Mouse (Mus musculus) hindbrain, embryonic 10.5 days (tissue): ENCODE results near the gene Smok2a. TPM values are rescaled to one million over a fixed set of nuclear protein-coding genes. Genes with fewer than 3 reads are reported as not detected.
"Not testable (repeated sequence)": the region's sequence is repeated elsewhere in the genome, so short reads cannot be mapped to it uniquely, and the experiment has no call there.

ENCODE experiments used
- DNase-seq: peaks from one replicate; pipeline ENCODE4 v3.0.0-alpha.2; 2017; ENCODE audit warnings: low spot score
- H3K27ac ChIP-seq: fragments of 300-500 bp; sonication (generic); 2 replicates; pipeline ENCODE4 v1.5.1; 2016; ENCODE audit warnings: mild to moderate bottlenecking, moderate library complexity
- H3K27me3 ChIP-seq: fragments of 300-500 bp; sonication (generic); 2 replicates; pipeline ENCODE4 v1.6.1; 2016; ENCODE audit warnings: mild to moderate bottlenecking; ENCODE audit not compliant: poor library complexity, insufficient read depth, severe bottlenecking
- H3K36me3 ChIP-seq: fragments of 300-500 bp; sonication (generic); 2 replicates; pipeline ENCODE4 v1.6.1; 2016; ENCODE audit warnings: mild to moderate bottlenecking, moderate library complexity
- H3K4me1 ChIP-seq: fragments of 300-500 bp; sonication (generic); replicated peaks from 2 replicates; pipeline ENCODE4 v1.6.1; 2016; ENCODE audit warnings: mild to moderate bottlenecking
- H3K4me3 ChIP-seq: fragments of 300-500 bp; sonication (generic); 2 replicates; pipeline ENCODE4 v1.5.1; 2016; ENCODE audit warnings: mild to moderate bottlenecking, moderate library complexity
- H3K9me3 ChIP-seq: fragments of 300-500 bp; sonication (generic); 2 replicates; pipeline ENCODE4 v1.6.1; 2016; ENCODE audit warnings: mild to moderate bottlenecking, moderate library complexity
- WGBS: fragments of 180-500 bp; shearing (Covaris S2); methylation state at CpG from one replicate; pipeline ENCODE4 v1.1.7; 2016; 5-methylcytosine and 5-hydroxymethylcytosine counted together
- polyA plus RNA-seq: library from polyadenylated mRNA; unstranded; fragments of >200 nt; fragmentation: Nextera tagmentation; extraction: Ambion mirVana; gene quantifications from 2 replicates; pipeline ENCODE4 v1.2.1, GENCODE M21; 2016

The Smok2a gene
- polyA plus RNA-seq, 1 experiment from 2014 or later = not detected

DNA sequence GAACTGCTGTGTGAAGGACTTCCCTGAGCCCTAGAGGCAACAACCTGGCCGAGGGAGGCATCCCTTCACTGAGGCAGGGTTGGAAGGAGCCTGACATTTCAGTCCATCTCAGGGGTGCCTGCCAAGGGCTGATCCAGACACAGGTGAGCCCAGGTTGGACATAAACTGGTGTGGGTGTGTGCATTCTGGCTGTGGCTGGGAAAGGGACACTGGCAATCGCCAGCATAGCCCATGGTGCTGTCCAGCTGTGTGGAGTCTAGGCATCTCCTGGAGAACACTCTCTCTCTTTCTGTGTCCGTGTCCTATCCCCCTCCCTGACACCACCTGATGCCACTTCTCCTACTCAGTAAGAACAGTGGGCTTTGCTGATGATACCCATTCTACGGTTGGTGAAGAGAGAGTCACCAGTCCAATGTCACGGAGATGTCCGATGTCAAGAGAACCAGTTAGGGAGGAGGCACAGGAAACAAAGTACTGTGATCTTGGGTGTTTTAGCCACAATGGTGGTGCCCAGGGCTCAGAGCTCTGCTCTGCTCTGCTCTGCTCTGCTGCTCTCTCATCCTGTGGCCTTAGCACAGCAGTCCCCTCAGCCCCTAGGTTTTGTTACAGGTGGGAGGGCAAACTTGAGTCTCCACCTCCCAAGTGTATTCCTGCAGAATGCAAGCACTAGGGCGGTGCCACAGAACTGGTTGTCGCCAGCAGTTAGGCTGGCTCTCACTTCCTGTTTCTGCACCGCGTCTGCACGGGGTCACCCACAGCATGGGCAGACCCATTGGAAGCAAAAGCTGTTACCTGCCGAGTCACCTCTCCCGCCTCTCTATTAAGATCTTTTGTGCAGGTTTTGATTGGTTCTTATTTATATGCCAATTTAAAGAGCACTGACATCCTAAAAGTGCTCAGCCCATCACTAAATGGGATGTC lies 20.1 kb downstream of the Smok2a start:
- H3K27ac ChIP-seq, H3K4me3 ChIP-seq: not testable (repeated sequence)
- WGBS = 87% methylated on average over 7 of the region's 13 CpGs

DNA sequence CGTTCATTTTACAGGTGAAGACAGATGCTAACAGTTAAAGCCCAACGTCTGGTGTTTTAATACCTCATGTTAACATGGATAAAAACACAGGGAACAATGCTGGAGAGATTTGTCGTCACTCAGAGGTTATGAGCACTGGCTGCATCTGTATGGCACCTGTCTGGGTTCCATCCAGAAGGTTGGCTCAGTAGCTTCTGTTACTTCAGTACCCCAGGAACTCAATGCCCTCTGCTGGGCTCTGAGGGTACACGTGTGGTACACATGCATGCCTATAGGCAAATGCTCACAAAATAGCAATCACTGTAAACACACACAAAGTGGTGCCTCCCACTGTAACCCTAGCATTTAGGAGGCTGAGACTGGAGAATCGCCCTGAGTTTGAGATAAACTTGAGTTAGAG lies 33.8 kb downstream of the Smok2a start:
- H3K4me3 ChIP-seq, H3K27ac ChIP-seq, H3K36me3 ChIP-seq, H3K27me3 ChIP-seq, H3K4me1 ChIP-seq, DNase-seq: not testable (repeated sequence)
- 66% methylated on average over 1 of the region's 5 CpGs for WGBS
- H3K9me3 ChIP-seq = peaks cover 15% of the 10 kb centered on the region

More for the DNA sequence above, 20.1 kb downstream of the Smok2a start:
- not testable (repeated sequence) for H3K36me3 ChIP-seq, H3K27me3 ChIP-seq, H3K4me1 ChIP-seq, DNase-seq
- H3K9me3 ChIP-seq = peaks cover 47% of the 10 kb centered on the region

Other genes starting within 250 kb of the Smok2a start
- gene Wtap, start 227.0 kb upstream of the Smok2a start, polyA plus RNA-seq = 116 and 124 TPM in 2 replicates
- gene Sod2, start 214.3 kb upstream of the Smok2a start, polyA plus RNA-seq = 104 and 108 TPM in 2 replicates
- not detected in 2 replicates for gene Gpr31b, start 168.9 kb upstream of the Smok2a start, polyA plus RNA-seq
- 0.08 and 0.10 TPM in 2 replicates for gene Tcp10b, start 160.1 kb upstream of the Smok2a start, polyA plus RNA-seq
- gene Unc93a, start 89.4 kb upstream of the Smok2a start, polyA plus RNA-seq = not detected in 2 replicates
- not detected in 2 replicates for gene Smok2b, start 9.1 kb downstream of the Smok2a start, polyA plus RNA-seq
- gene Tcp10c, start 133.4 kb downstream of the Smok2a start, polyA plus RNA-seq = not detected in 2 replicates